Mouse (Mus musculus) CH12.LX (cell line): Measurements from ENCODE around the gene Cacna1a. TPM values are rescaled to one million over a fixed set of nuclear protein-coding genes. Genes with fewer than 3 reads are reported as not detected.
A peak's percentile ranks its signal among the peaks of the same experiment; 100 is the strongest.

ENCODE experiments used
- DNase-seq: peaks from one replicate; pipeline ENCODE4 v3.0.0-alpha.2; 2013; ENCODE audit errors: extremely low read depth
- H3K27ac ChIP-seq: 2 replicates; pipeline ENCODE4 v1.5.1; 2012; ENCODE audit warnings: low read depth, mild to moderate bottlenecking, control low read depth, moderate library complexity; ENCODE audit not compliant: insufficient read depth
- H3K27me3 ChIP-seq: replicated peaks from 2 replicates; pipeline ENCODE3; 2012; ENCODE audit warnings: inconsistent platforms
- H3K36me3 ChIP-seq, 2 experiments: replicated peaks in 1 of 2; 2 replicates each; pipeline versions ENCODE3 to v1.6.1; 2012; ENCODE audit warnings: inconsistent platforms in 1 of 2, low read length in 1 of 2, mild to moderate bottlenecking in 1 of 2, mixed read lengths in 1 of 2, moderate library complexity in 1 of 2; ENCODE audit not compliant: control insufficient read depth in 1 of 2, insufficient read depth in 1 of 2
- H3K4me1 ChIP-seq, 2 experiments: 2 replicates each; pipeline ENCODE4 v1.6.1; 2012; ENCODE audit warnings: inconsistent platforms in 1 of 2, moderate library complexity in 1 of 2; ENCODE audit not compliant: insufficient read depth in 2 of 2, control insufficient read depth in 1 of 2
- H3K4me2 ChIP-seq: 2 replicates; pipeline ENCODE4 v1.6.1; 2012; ENCODE audit warnings: low read depth, mild to moderate bottlenecking, control low read depth; ENCODE audit not compliant: poor library complexity, insufficient read depth, severe bottlenecking
- H3K4me3 ChIP-seq, 3 experiments: fragments of 150-350 bp in 1 of 3; sonication (generic) in 1 of 3; replicated peaks in 1 of 3; 2 replicates each; pipeline versions ENCODE3 to v1.5.1; 2011 to 2012; ENCODE audit warnings: low read depth in 2 of 3, low read length in 2 of 3, mild to moderate bottlenecking in 2 of 3, moderate library complexity in 2 of 3, control low read depth in 1 of 3, improper control_type of control experiment in 1 of 3, inconsistent platforms in 1 of 3, mixed read lengths in 1 of 3; ENCODE audit not compliant: poor library complexity in 1 of 3
- H3K79me2 ChIP-seq: replicated peaks from 2 replicates; pipeline ENCODE4 v1.6.1; 2012; ENCODE audit warnings: mild to moderate bottlenecking, moderate library complexity; ENCODE audit not compliant: control insufficient read depth, poor library complexity, insufficient read depth, severe bottlenecking; ENCODE audit errors: extremely low read depth
- H3K9ac ChIP-seq: 2 replicates; pipeline ENCODE4 v1.6.1; 2012; ENCODE audit warnings: low read depth, mild to moderate bottlenecking, control low read depth, moderate library complexity; ENCODE audit not compliant: insufficient read depth
- H3K9me3 ChIP-seq: replicated peaks from 2 replicates; pipeline ENCODE3; 2012; ENCODE audit warnings: low read length, inconsistent platforms, mixed read lengths
- CTCF ChIP-seq, 2 experiments: IDR thresholded peaks in 1 of 2; conservative IDR thresholded peaks in 1 of 2; 2 replicates each; pipeline ENCODE4 v1.5.1; 2011 to 2012; ENCODE audit warnings: low read depth in 2 of 2, low read length in 2 of 2, improper control_type of control experiment in 1 of 2, inconsistent platforms in 1 of 2, mild to moderate bottlenecking in 1 of 2, moderate library complexity in 1 of 2
- E2F4 ChIP-seq: IDR thresholded peaks from 2 replicates; pipeline ENCODE4 v1.6.1; 2011; ENCODE audit warnings: low read depth, low read length, improper control_type of control experiment; ENCODE audit not compliant: insufficient replicate concordance
- ELF1 ChIP-seq: IDR thresholded peaks from 2 replicates; pipeline ENCODE4 v1.6.1; 2014; ENCODE audit warnings: low read depth, mild to moderate bottlenecking, inconsistent platforms, low read length, improper control_type of control experiment
- ETS1 ChIP-seq: conservative IDR thresholded peaks from 2 replicates; pipeline ENCODE4 v1.6.1; 2012; ENCODE audit warnings: low read depth, mild to moderate bottlenecking, inconsistent platforms, low read length, improper control_type of control experiment, moderate library complexity
- HCFC1 ChIP-seq: IDR thresholded peaks from 2 replicates; pipeline ENCODE4 v1.6.1; 2012; ENCODE audit warnings: low read depth, mild to moderate bottlenecking, inconsistent platforms, low read length, improper control_type of control experiment
- JUND ChIP-seq: conservative IDR thresholded peaks from 2 replicates; pipeline ENCODE4 v1.6.1; 2011; ENCODE audit warnings: low read depth, low read length, improper control_type of control experiment
- MAFK ChIP-seq: IDR thresholded peaks from 2 replicates; pipeline ENCODE4 v1.6.1; 2011; ENCODE audit warnings: low read length, improper control_type of control experiment; ENCODE audit not compliant: insufficient replicate concordance
- MXI1 ChIP-seq: IDR thresholded peaks from 2 replicates; pipeline ENCODE4 v1.6.1; 2011; ENCODE audit warnings: mild to moderate bottlenecking, low read depth, low read length, improper control_type of control experiment
- PAX5 ChIP-seq: IDR thresholded peaks from 2 replicates; pipeline ENCODE4 v1.6.1; 2012; ENCODE audit warnings: low read length, inconsistent platforms, mixed read lengths
- POLR2A ChIP-seq: IDR thresholded peaks from 2 replicates; pipeline ENCODE4 v1.6.1; 2011; ENCODE audit warnings: low read depth, mild to moderate bottlenecking, improper control_type of control experiment, low read length
- RAD21 ChIP-seq: IDR thresholded peaks from 2 replicates; pipeline ENCODE4 v1.6.1; 2011; ENCODE audit warnings: low read depth, mild to moderate bottlenecking, low read length, improper control_type of control experiment, moderate library complexity
- RCOR1 ChIP-seq: conservative IDR thresholded peaks from 2 replicates; pipeline ENCODE4 v1.6.1; 2012; ENCODE audit warnings: low read depth, mild to moderate bottlenecking, inconsistent platforms, low read length, improper control_type of control experiment
- SIN3A ChIP-seq: IDR thresholded peaks from 2 replicates; pipeline ENCODE4 v1.6.1; 2012; ENCODE audit warnings: low read length, improper control_type of control experiment, inconsistent platforms
- SMC3 ChIP-seq: IDR thresholded peaks from 2 replicates; pipeline ENCODE4 v1.6.1; 2011; ENCODE audit warnings: low read depth, low read length, improper control_type of control experiment
- TBP ChIP-seq: conservative IDR thresholded peaks from 2 replicates; pipeline ENCODE4 v1.6.1; 2011; ENCODE audit warnings: low read depth, low read length, improper control_type of control experiment
- UBTF ChIP-seq: IDR thresholded peaks from 2 replicates; pipeline ENCODE4 v1.6.1; 2012; ENCODE audit warnings: low read depth, mild to moderate bottlenecking, inconsistent platforms, low read length, improper control_type of control experiment, moderate library complexity
- USF1 ChIP-seq: IDR thresholded peaks from 2 replicates; pipeline ENCODE4 v1.6.1; 2014; ENCODE audit warnings: low read depth, mild to moderate bottlenecking, inconsistent platforms, low read length, improper control_type of control experiment
- USF2 ChIP-seq: conservative IDR thresholded peaks from 2 replicates; pipeline ENCODE4 v1.6.1; 2011; ENCODE audit warnings: low read depth, low read length, improper control_type of control experiment
- ZC3H11A ChIP-seq: IDR thresholded peaks from 2 replicates; pipeline ENCODE4 v1.6.1; 2012; ENCODE audit warnings: low read depth, mild to moderate bottlenecking, inconsistent platforms, low read length, improper control_type of control experiment
- ZNF384 ChIP-seq: IDR thresholded peaks from 2 replicates; pipeline ENCODE4 v1.6.1; 2012; ENCODE audit warnings: low read depth, low read length, improper control_type of control experiment, inconsistent platforms
- dilution Hi-C: fragments of 300-500 bp; cut with MboI; formaldehyde crosslinking; loops from 2 replicates; pipeline ENCODE4 v1.14.3; 2020; ENCODE audit warnings: low sequenced_read_pairs; ENCODE audit not compliant: extremely low pct_unique_long_range_greater_than_20kb, extremely low pct_ligation_motif_present
- in situ Hi-C: fragments of 300-500 bp; cut with MboI; formaldehyde crosslinking; loops from 3 replicates; pipeline ENCODE4 v1.14.3; 2019; ENCODE audit warnings: low sequenced_read_pairs, low pct_ligation_motif_present, low pct_unique_long_range_greater_than_20kb, mixed read lengths
- polyA plus RNA-seq: library from polyadenylated mRNA; unstranded; fragments of >175 nt; gene quantifications from 2 replicates; pipeline ENCODE4 v1.2.1, GENCODE M21; 2012; ENCODE audit warnings: low read depth; ENCODE audit not compliant: insufficient read length
- total RNA-seq, 2 experiments: library from RNA; depleted of rRNA; stranded (reverse); fragments of 300-350 nt in 1 of 2; fragments of >200 nt in 1 of 2; gene quantifications; 2 replicates each; pipeline ENCODE4 v1.2.3; 2012 to 2014

Gene Cacna1a
- total and polyA plus RNA-seq, 3 experiments = 2.6 to 9.4 (median 6.9) TPM

DNA sequence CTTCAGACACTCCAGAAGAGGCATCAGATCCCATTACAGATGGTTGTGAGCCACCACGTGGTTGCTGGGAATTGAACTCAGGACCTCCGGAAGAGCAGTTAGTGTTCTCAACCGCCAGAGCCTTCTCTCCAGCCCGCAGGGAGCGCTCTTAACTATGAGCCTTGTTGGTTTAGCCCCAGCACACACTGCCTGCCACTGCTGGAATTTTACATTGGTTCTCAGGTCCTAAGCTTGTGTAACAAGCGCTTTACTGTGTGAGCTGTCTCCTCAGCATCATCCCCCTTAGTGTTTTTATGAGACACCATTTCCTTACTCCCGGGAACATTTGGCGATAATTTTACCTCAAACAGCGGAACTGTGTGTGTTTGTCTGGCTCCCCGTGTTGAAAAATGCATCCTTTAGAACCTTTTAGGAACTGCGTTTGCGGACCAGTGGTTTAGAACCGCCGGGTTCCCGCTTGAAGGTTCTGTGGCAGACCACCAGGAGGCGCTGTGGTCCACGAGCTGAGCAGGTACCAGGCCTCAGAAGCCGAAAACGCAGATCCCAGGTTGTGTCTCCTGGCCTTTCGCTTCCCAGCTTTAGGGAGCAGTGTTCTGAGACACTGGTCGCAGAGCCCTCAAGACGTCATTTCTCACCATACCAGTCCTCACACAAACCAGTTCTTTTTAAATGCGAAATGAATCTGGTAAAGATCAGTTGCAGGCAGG is 24.7 kb upstream of the Cacna1a start:
- no peak overlapping the region for H3K27ac ChIP-seq
- TF ChIP-seq RAD21 = peak; percentile 82
- no peak for TF ChIP-seq MXI1
- TF ChIP-seq SMC3 = peak; percentile 81
- no peak for TF ChIP-seq JUND
- TF ChIP-seq CTCF (conservative IDR thresholded peaks at IDR 0.05 in 1 of 2, IDR thresholded peaks at IDR 0.05 in 1 of 2; ENCODE audit: low read depth in 2 of 2, low read length in 2 of 2) = peak; percentile 76 to 93
- no peak for TF ChIP-seq SIN3A
- dilution Hi-C loops = no loop called here

DNA sequence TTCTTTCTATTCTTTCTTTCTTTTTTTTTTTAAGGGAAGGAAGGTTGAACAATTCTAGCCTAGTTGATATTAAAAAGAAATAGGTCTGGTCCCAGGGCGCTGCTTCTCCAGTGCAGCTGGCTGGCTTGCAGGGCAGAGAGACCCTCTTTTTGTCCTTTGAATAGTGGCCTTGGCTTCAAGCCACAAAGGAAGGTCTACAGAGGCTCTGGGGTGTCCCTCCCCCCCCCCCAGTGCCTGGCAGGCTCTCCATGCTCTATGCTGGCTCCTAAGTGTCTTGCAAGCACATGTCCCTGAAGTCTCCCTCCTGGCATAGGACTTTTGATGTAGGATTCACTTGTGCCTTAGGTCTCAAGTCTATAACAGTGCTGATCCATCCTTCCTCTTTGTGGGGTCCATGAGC is 23.0 kb upstream of the Cacna1a start:
- TF ChIP-seq ZC3H11A = no peak
- TF ChIP-seq E2F4 = no peak
- Histone ChIP-seq H3K9me3 (peaks cover 12% of the 10 kb centered on the region), H3K4me3 (no peak overlapping the region), H3K36me3 (no peaks in the 10 kb centered on the region), H3K4me1 (no peaks in the 10 kb centered on the region), H3K79me2 (no peaks in the 10 kb centered on the region), H3K27ac (no peak overlapping the region), H3K9ac (no peak overlapping the region), H3K4me2 (no peak overlapping the region), H3K27me3 (peaks cover 84% of the 10 kb centered on the region)
- no peak for DNase-seq
- dilution Hi-C loops (no loop called here), in situ Hi-C loops (loop anchor here (10.0 to 25.0 kb wide), 2 partner anchors 140 to 153 kb away; no protein-coding TSS in a partner anchor)

More for the DNA sequence above, 24.7 kb upstream of the Cacna1a start:
- in situ Hi-C loops = loop anchor here (5.0 to 25.0 kb wide), 3 partner anchors 71 to 151 kb away; no protein-coding TSS in a partner anchor
- H3K9me3 ChIP-seq = peaks cover 4% of the 10 kb centered on the region
- H3K27me3 ChIP-seq = peaks cover 83% of the 10 kb centered on the region
- peak; percentile 37 for DNase-seq
- no peaks in the 10 kb centered on the region for H3K36me3 ChIP-seq
- no peak overlapping the region for H3K9ac ChIP-seq
- no peak overlapping the region for H3K4me3 ChIP-seq
- no peaks in the 10 kb centered on the region for H3K4me1 ChIP-seq
- H3K4me2 ChIP-seq = no peak overlapping the region
- no peaks in the 10 kb centered on the region for H3K79me2 ChIP-seq

DNA sequence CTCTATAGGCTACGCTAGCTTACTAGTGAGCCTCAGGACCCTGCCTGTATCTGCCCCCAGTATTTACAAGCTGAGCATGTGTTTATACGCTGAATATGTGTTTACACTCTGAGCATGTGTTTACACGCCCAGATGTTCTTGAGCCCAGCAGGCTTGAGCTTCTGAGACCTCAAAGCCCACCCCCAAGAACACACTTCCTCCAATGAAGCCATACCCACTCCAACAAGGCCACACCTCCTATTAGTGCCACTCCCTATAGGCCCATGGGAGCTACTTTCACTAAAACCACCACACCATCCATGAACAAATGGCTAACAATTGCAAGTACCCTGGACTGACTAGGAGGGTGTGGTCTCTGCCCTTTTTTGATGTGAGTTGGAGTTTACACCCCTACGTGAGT is 17.3 kb upstream of the Cacna1a start:
- in situ Hi-C loops = loop anchor here (25.0 kb wide), 1 partner anchor 159 kb away; no protein-coding TSS in a partner anchor
- Histone ChIP-seq H3K27ac (no peak overlapping the region), H3K79me2 (no peaks in the 10 kb centered on the region), H3K27me3 (peaks cover 86% of the 10 kb centered on the region), H3K9ac (no peak overlapping the region), H3K9me3 (peaks cover 12% of the 10 kb centered on the region), H3K4me3 (no peak overlapping the region), H3K4me1 (no peaks in the 10 kb centered on the region), H3K36me3 (no peaks in the 10 kb centered on the region), H3K4me2 (no peak overlapping the region)
- TF ChIP-seq RCOR1 (no peak), ZNF384 (no peak), ELF1 (no peak), ETS1 (no peak), USF2 (no peak), POLR2A (no peak), TBP (no peak), PAX5 (no peak), SMC3 (no peak), HCFC1 (no peak), RAD21 (no peak), MAFK (no peak), UBTF (no peak), USF1 (no peak), CTCF (conservative IDR thresholded peaks at IDR 0.05 in 1 of 2, IDR thresholded peaks at IDR 0.05 in 1 of 2; ENCODE audit: low read depth in 2 of 2, low read length in 2 of 2) (no peak)
- dilution Hi-C loops = no loop called here
- no peak for DNase-seq
